Mouse (Mus musculus): ENCODE data around the gene Per3. TPM values are rescaled to one million over a fixed set of nuclear protein-coding genes. Genes with fewer than 3 reads are reported as not detected.
A peak's percentile ranks its signal among the peaks of the same experiment; 100 is the strongest.
"Not testable (repeated sequence)": the region's sequence is repeated elsewhere in the genome, so short reads cannot be mapped to it uniquely, and the experiment has no call there.

The Per3 gene
- total RNA-seq, 4 experiments from 2014 or later: 20.3 to 52.9 (median 30.9) TPM

- DNase-seq: no peak
Measured at GRCm38 (mm10) chr4:151024152-151024551, 20.3 kb downstream of the Per3 start.

DNA sequence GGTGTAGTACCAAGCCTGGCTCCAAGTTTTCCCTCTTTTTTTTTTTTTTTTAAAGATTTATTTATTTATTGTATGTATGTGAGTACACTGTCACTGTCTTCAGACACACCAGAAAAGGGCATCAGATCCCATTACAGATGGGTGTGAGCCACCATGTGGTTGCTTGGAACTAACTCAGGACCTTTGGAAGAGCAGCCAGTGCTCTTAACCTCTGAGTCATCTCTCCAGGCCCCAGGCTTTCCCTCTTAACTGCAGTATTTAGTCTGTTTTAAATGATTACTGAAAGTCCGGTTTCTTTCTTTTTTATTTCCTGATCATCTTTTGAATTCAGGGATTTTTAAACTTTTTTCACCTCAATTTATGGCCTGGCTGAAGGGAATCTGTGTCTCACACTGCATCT is 27.1 kb downstream of the Per3 start:
- DNase-seq: not testable (repeated sequence)

- DNase-seq: no peak
Measured at GRCm38 (mm10) chr4:151015946-151016345, 28.5 kb downstream of the Per3 start.

DNA sequence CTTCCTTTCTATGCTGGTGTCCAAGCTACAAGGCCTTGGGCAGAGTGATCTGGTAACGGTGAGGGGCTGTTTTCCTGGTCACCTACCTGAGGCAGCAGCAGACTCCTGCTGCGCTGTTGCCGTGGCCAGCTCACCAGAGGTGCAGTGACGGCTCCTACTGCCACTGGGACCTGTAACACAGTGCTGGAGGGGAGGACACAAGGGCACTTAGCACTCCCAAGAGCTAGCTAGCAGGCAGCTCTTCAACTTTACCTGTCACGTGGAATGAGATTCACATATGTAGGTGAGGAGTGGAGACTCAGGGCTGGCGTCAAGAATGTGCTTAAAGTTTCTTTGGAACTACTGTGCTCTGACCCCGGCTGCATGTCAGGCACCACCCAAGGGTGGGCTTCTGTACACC is 34.1 kb downstream of the Per3 start:
- DNase-seq: no peak

DNA sequence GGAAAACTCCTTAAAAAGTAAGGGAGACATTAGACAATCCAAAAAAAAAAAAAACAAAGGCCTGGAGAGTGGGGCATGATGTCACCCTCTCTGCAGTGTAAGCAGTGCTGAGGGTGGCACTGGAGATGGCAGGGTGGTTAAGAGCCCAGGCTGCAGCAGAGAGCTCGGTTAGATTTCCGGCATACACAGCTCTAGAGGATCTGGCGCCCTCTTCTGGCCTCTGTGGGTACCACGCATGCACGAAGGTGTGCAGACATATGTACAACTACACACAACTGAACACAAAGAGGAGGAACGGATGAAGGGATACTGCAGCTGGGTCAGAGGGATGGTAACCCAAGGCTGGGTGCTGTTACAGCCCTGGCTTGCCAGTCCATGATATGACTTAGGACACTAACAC is 37.5 kb downstream of the Per3 start:
- DNase-seq: no peak

DNA sequence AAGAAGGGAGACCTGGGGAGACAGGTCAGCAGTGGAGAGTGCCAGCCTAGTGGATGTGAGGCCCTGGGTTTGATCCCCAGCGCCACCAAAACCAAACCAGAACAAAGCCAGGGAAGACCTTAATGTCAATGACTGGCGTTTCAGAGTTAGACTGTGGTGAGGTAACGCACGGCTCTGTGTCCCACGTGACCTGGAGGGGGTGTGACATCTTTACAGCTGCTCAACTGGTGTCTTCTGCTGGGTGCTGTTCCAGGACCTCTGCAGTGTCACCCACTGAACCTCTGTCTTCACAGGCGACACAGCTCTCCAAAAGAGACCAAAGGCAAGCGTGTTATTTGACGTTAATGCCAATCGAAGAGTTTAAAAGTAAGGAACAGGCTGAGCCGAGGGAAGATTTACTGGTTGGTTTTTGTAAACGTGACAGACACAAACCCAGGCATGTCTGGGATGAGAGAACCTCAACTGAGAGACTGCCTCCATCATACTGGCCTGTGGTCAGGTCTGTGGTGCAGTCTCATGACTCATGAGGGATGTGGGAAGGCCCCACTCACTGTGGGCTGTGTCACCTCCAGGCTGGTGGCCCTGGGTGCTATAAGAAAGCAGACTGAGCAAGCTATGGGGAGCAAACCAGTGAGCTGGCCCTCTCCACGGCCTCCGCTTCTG is 38.7 kb downstream of the Per3 start:
- no peak for DNase-seq

DNA sequence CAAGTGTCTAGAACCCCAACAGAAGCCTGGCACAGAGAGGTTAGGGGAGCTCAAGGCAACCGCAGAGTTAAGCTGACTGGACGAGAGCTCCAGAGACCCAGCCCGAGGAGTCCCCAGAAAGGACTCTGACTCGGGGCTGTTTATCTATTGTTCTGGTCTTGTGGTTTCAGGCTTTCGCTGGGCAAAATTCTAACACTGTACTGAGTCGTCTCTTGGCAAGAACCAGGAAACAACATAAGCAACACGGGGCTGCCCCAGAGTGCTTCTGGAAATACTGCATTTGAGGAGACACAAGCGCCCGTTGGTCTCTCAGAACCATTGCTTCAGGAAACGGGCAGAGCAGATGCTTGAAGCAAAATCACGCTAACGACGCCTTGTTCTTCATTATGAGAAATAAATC is 43.1 kb downstream of the Per3 start:
- DNase-seq: no peak

GRCm38 (mm10) chr4:150998626-150999025 is 45.8 kb downstream of the Per3 start:
- no peak for DNase-seq

GRCm38 (mm10) chr4:150996797-150997196 is 47.7 kb downstream of the Per3 start, which contains the start of gene Uts2:
Gene Uts2 (plus strand): TSS chr4:150997097.
- DNase-seq: no peak

DNA sequence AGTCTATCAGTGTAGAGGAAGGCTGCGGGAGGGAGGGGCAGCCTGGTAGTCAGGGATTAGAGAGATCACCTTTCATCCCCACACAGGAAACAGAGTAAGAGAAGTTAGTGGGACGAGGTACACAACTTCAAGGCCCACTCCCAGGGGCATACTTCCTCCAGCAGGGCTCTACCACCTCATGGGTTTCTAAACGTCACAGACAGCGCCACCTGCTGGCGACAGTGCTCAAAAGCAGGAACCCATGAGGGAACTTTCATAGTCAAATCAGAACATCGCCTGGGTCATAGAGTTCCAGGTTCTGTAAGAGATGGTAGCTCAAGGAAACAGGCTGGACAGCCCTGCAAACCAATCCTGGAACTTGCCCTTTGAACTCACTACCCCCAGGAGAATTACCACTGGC is 54.3 kb downstream of the Per3 start:
- DNase-seq: no peak

DNA sequence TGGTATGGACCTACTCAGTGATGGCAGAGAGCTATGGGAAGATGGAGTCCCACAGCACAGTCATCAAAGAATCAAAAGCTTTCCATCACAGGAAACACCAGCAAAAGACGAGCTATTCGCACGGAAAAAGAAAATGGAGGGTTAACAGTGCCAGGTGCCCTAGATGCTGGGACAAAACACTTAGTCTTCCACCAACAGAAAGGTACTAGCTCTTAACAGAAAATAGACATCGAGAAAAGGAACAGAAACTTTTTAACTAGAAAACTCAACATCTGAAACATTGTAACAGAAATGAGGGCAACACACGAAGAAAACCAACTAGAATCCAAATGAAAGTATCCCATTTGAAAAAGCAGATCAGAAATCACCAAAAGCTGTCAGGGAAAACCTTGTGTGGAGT is 64.3 kb downstream of the Per3 start:
- no peak for DNase-seq

GRCm38 (mm10) chr4:150979455-150979854 is 65.0 kb downstream of the Per3 start:
- no peak for DNase-seq

DNA sequence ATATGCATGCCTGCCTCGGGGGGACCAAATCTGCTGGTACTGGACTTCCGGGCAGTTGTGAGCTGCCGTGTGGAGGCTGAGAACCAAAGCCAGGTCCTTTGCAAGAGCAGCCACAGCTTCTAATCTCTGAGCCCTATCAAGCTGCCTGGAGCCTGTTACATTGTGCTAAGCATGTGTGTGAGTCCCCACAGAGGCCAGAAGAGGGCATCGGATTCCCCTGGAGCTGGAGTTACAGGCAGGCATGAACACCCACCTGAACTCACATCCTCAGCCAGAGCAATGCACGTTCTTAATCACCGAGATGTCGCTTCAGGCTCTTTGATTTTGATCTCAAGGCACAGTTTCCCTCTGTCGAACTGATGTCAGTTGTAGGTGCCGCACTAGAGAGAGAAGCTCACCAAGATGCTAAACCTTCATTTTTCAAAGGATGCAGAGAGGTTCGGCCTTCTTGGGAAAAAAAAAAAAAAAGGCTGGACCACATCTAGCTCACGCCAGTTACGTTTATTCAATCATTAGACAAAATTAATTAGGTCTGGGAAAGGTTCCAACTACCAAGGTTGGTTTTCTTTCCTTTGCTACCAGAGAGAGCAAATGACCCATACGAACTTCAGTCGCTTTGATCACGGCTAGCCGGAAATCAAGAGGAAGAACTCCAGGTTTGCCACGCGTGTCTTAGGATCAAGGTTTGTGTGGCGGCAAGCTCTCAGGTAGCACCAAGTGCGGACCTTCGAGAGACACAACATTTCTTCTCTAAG is 66.1 kb downstream of the Per3 start:
- DNase-seq: no peak

- no peak for DNase-seq
Measured at GRCm38 (mm10) chr4:150975145-150975544, 69.3 kb downstream of the Per3 start.

- peak; percentile 29 for DNase-seq
Measured at GRCm38 (mm10) chr4:150973264-150973663, 71.2 kb downstream of the Per3 start.

- DNase-seq: no peak
Measured at GRCm38 (mm10) chr4:150968956-150969355, 75.5 kb downstream of the Per3 start.

DNA sequence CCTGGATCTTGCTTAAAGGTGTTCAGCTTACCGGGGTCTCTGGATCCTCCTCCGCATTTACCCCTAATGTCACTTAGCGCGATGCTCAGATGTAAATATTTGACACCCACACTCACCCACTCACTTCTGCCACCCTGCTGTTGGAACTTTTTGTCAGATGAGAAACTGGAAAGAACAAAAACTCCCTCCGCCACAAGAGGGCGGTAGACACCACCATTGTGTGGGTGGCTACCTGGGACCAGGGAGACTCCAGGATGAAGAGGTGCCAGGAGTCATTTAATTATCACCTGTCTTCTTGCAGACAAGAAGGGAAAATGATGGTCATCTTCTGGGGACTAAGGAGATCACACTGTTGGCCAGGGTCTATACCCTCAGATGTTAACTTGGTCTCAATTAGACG is 77.9 kb downstream of the Per3 start:
- DNase-seq: peak; percentile 18

GRCm38 (mm10) chr4:150965555-150965951 is 78.9 kb downstream of the Per3 start:
- no peak for DNase-seq

DNA sequence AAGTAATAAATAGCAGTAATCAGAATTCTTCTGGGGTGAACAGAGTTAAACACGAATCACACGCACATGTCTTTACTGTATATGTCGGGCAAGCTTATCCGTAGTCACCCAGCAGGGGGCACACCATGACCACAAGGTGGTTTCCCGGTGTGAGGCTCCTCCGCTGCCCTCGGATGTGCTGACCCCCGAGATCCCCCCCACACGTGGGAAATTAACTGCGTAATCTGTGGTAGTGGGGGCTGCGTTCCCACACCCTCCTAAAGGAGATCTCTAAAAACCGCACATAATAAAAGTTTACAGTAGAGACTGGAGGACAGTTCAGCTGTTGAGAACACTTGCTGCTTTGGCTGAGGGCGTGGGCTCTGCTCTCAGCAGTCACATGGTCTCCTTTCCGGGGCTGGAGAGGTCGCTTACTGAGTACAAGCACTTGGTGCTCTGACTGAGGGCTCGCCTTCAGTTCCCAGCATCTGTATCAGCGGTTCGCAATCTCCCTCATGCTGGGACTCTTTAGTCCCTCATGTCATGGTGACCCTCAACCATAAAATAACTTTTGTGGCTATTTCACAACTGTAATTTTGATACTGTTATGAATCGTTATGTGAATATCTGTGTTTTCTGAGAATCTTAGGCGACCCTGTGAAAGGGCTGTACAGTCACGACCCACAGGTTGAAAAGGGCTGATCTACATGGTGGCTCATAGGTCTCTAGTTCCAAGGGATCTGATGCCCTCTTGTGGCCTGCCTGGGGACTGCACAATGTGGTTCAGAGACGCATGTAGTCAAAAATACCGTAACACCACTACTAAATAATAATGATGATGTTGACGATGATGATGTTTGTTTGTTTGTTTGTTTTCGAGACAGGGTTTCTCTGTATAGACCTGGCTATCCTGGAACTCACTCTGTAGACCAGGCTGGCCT is 79.6 kb downstream of the Per3 start:
- DNase-seq: peak; percentile 51

GRCm38 (mm10) chr4:150963711-150964110 is 80.8 kb downstream of the Per3 start:
- no peak for DNase-seq

DNA sequence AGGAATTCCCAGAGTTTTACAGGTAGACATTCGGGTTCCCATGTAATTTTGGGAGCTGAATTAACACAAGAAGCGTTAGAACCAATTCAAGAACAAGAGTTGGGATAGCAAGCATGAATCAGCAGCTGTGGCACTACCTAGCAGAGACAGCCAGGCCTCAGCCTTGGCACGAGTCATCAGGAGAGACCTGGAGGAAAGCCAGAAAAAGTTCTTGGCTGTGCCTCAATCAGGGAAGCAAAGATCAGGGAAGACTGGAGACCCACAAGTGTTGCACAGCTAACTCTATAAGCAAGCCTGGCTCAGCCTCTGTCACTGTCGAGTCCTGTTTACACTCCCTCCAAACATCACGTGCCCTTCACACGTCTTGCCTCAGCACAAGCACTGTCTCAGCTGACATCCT is 82.2 kb downstream of the Per3 start:
- DNase-seq: peak; percentile 71

DNA sequence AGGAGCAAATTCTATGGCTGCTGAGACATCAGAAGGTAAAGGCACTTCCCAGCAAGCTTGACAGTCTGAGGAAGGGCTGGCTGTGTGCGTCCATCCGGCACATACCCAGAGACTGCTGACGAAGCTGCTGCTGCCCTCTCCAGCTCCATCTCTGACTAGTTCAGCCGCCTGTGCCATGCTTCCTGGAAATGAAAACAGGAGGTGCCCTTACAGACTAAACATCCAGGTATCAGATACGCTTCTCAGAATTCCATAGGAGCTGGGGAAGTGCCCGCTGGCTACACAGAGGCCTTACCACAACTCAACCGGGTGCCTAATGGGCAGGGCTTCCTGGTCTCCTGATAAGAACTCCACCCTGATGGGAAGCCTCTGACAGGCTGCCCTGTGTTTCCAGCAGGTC is 85.9 kb downstream of the Per3 start:
- DNase-seq: no peak

DNA sequence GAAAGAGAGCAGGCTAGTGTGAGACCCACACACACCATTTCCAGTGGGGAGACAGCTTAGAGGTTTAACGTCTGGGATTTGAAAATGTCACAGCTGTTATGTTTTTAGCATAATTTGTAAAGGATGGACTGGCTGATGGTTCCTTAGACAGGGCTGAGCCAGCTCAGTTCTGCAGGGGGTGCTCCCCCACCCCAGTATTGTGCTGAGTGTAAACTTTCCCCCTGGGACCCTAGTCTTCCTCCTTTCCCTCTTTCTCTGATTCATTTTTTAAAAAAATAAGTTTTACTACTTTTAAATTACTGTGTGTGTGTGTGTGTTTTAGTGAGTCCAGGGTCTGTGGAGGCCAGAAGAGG is 87.4 kb downstream of the Per3 start:
- DNase-seq: no peak

All from adrenal gland, adult 8-10 months (tissue).